Mouse (Mus musculus): Measurements from ENCODE around the gene Rassf1.

The Rassf1 gene

GRCm38 (mm10) chr9:107551117-107551889 lies at the start of gene Rassf1:
Gene Rassf1, plus strand, starts transcription at chr9:107551555.
- peak; percentile 71 to 74 for DNase-seq (ENCODE audit: low spot score in 2 of 2)

GRCm38 (mm10) chr9:107502131-107502846 lies 49.1 kb upstream of the Rassf1 start:
- no peak for DNase-seq (ENCODE audit: low spot score in 2 of 2)

GRCm38 (mm10) chr9:107504662-107505537 lies 46.5 kb upstream of the Rassf1 start:
- DNase-seq (ENCODE audit: low spot score in 2 of 2): no peak

GRCm38 (mm10) chr9:107508266-107508665 lies 43.1 kb upstream of the Rassf1 start:
- DNase-seq (ENCODE audit: low spot score in 2 of 2): no peak

GRCm38 (mm10) chr9:107510384-107511100 lies 40.8 kb upstream of the Rassf1 start:
- DNase-seq (ENCODE audit: low spot score in 2 of 2): no peak

- no peak for DNase-seq (ENCODE audit: low spot score in 2 of 2)
These were observed 39.9 kb upstream of the Rassf1 start for GRCm38 (mm10) chr9:107511436-107511835.

- no peak for DNase-seq (ENCODE audit: low spot score in 2 of 2)
These were observed 39.0 kb upstream of the Rassf1 start for GRCm38 (mm10) chr9:107512326-107512725.

- peak; percentile 72 to 87 for DNase-seq (ENCODE audit: low spot score in 2 of 2)
These were observed 36.9 kb upstream of the Rassf1 start for GRCm38 (mm10) chr9:107514303-107514955.

- DNase-seq (ENCODE audit: low spot score in 2 of 2): no peak
These were observed 31.0 kb upstream of the Rassf1 start for GRCm38 (mm10) chr9:107520331-107520730.

- peak in 1 of 2 experiments; percentile 51 for DNase-seq (ENCODE audit: low spot score in 2 of 2)
These were observed 30.2 kb upstream of the Rassf1 start for GRCm38 (mm10) chr9:107521190-107521589.

- DNase-seq (ENCODE audit: low spot score in 2 of 2): no peak
These were observed 29.5 kb upstream of the Rassf1 start for GRCm38 (mm10) chr9:107521711-107522399.

- DNase-seq (ENCODE audit: low spot score in 2 of 2): no peak
These were observed 29.0 kb upstream of the Rassf1 start for GRCm38 (mm10) chr9:107522400-107522711.

GRCm38 (mm10) chr9:107526198-107527026 lies 24.9 kb upstream of the Rassf1 start:
- peak; percentile 82 to 90 for DNase-seq (ENCODE audit: low spot score in 2 of 2)

- peak; percentile 89 to 93 for DNase-seq (ENCODE audit: low spot score in 2 of 2)
These were observed 17.5 kb upstream of the Rassf1 start, which contains the start of gene Tmem115 for GRCm38 (mm10) chr9:107533791-107534407. Gene Tmem115, plus strand, starts transcription at chr9:107533945.

GRCm38 (mm10) chr9:107534408-107535202 lies 16.8 kb upstream of the Rassf1 start:
- no peak for DNase-seq (ENCODE audit: low spot score in 2 of 2)

GRCm38 (mm10) chr9:107538231-107538630 lies 13.1 kb upstream of the Rassf1 start:
- no peak for DNase-seq (ENCODE audit: low spot score in 2 of 2)

GRCm38 (mm10) chr9:107538711-107539110 lies 12.6 kb upstream of the Rassf1 start:
- DNase-seq (ENCODE audit: low spot score in 2 of 2): no peak

- DNase-seq (ENCODE audit: low spot score in 2 of 2): no peak
These were observed 11.4 kb upstream of the Rassf1 start for GRCm38 (mm10) chr9:107539940-107540339.

Data from urinary bladder, postnatal 4 days (tissue).